Mouse (Mus musculus) limb, embryonic 11.5 days (tissue): ENCODE results near the gene Gal. TPM values are rescaled to one million over a fixed set of nuclear protein-coding genes. Genes with fewer than 3 reads are reported as not detected.

ENCODE experiments used
- ATAC-seq: fragments of 200-750 bp; cut with Nextera tagmentation; 2 replicates; pipeline ENCODE4 v1.8.0; 2017; ENCODE audit warnings: low read depth; ENCODE audit not compliant: insufficient number of reproducible peaks, low FRiP score, low TSS enrichment
- DNase-seq: peaks from one replicate; pipeline ENCODE4 v3.0.0-alpha.2; 2015; ENCODE audit warnings: low spot score
- H3K27ac ChIP-seq: fragments of 300-500 bp; sonication (generic); replicated peaks from 2 replicates; pipeline ENCODE4 v1.5.1; 2014; ENCODE audit warnings: low read depth, mild to moderate bottlenecking, low read length
- H3K27me3 ChIP-seq: fragments of 300-500 bp; sonication (generic); 2 replicates; pipeline ENCODE4 v1.6.1; 2014; ENCODE audit warnings: mild to moderate bottlenecking, low read length, mixed read lengths; ENCODE audit not compliant: control insufficient read depth, insufficient read depth
- H3K36me3 ChIP-seq: fragments of 300-500 bp; sonication (generic); 2 replicates; pipeline ENCODE4 v1.6.1; 2014; ENCODE audit warnings: mild to moderate bottlenecking, low read length, moderate library complexity, mixed read lengths; ENCODE audit not compliant: control insufficient read depth, insufficient read depth
- H3K4me1 ChIP-seq: fragments of 300-500 bp; sonication (generic); 2 replicates; pipeline ENCODE4 v1.6.1; 2014; ENCODE audit warnings: low read length, mixed read lengths; ENCODE audit not compliant: control insufficient read depth, insufficient read depth
- H3K4me2 ChIP-seq: fragments of 300-500 bp; sonication (generic); 2 replicates; pipeline ENCODE4 v1.6.1; 2014; ENCODE audit warnings: low read depth, mild to moderate bottlenecking, moderate library complexity; ENCODE audit not compliant: severe bottlenecking
- H3K4me3 ChIP-seq: fragments of 300-500 bp; sonication (generic); 2 replicates; pipeline ENCODE4 v1.5.1; 2014; ENCODE audit warnings: low read depth, low read length
- H3K9ac ChIP-seq: fragments of 300-500 bp; sonication (generic); 2 replicates; pipeline ENCODE4 v1.6.1; 2014; ENCODE audit warnings: mild to moderate bottlenecking, low read length
- H3K9me3 ChIP-seq: fragments of 300-500 bp; sonication (generic); 2 replicates; pipeline ENCODE4 v1.6.1; 2016; ENCODE audit warnings: low read length; ENCODE audit not compliant: control insufficient read depth
- WGBS: fragments of 180-500 bp; shearing (Covaris S2); extraction: QIAGEN DNeasy Blood & Tissue Kit; methylation state at CpG from one replicate; pipeline ENCODE4 v1.1.7; 2014; 5-methylcytosine and 5-hydroxymethylcytosine counted together
- polyA plus RNA-seq: library from polyadenylated mRNA; unstranded; fragments of >200 nt; fragmentation: Nextera tagmentation; extraction: Ambion mirVana; gene quantifications from 2 replicates; pipeline ENCODE4 v1.2.1, GENCODE M21; 2014

Gal gene
- polyA plus RNA-seq, 1 experiment from 2014 or later = 0.84 TPM

GRCm38 (mm10) chr19:3363510-3363909 lies 50.8 kb downstream of the Gal start:
- Histone ChIP-seq H3K36me3 (no peaks in the 10 kb centered on the region), H3K9ac (no peak overlapping the region), H3K4me3 (no peak overlapping the region), H3K27ac (no peak overlapping the region), H3K27me3 (no peaks in the 10 kb centered on the region), H3K4me2 (no peak overlapping the region), H3K9me3 (no peaks in the 10 kb centered on the region), H3K4me1 (no peaks in the 10 kb centered on the region)
- no peak for ATAC-seq
- WGBS = 83% methylated on average over 4 of the region's 4 CpGs
- DNase-seq = no peak

Other genes with a start within 250 kb of the Gal start
- gene Mrpl21, start 131.6 kb downstream of the Gal start, polyA plus RNA-seq = 155 TPM in 2 replicates
- 9.1 and 9.5 TPM in 2 replicates for gene Ighmbp2, start 131.5 kb downstream of the Gal start, polyA plus RNA-seq
- 10.6 and 10.8 TPM in 2 replicates for gene Cpt1a, start 92.2 kb downstream of the Gal start, polyA plus RNA-seq
- 0.33 and 0.36 TPM in 2 replicates for gene Tesmin, start 25.7 kb downstream of the Gal start, polyA plus RNA-seq
- 78.5 and 87.6 TPM in 2 replicates for gene Ppp6r3, start 161.2 kb upstream of the Gal start, polyA plus RNA-seq